Mouse (Mus musculus): ENCODE measurements around the gene Ddx11. TPM values are rescaled to one million over a fixed set of nuclear protein-coding genes. Genes with fewer than 3 reads are reported as not detected.

The Ddx11 gene
- total RNA-seq (2014; fragmentation: Nextera tagmentation) (20.2 and 22.9 TPM in 2 replicates), total RNA-seq (2017) (18.9 and 28.1 TPM in 2 replicates), polyA plus RNA-seq (2012) (8.9 and 10.1 TPM in 2 replicates)

- Histone ChIP-seq H3K4me3 (ENCODE audit: low read depth, low read length) (peak within 1 kb of the TSS; percentile 85), H3K4me1 (ENCODE audit: insufficient read depth, low read depth, low read length) (peaks cover 46% of the 10 kb centered on the region), H3K9me3 (replicated peaks) (no peaks in the 10 kb centered on the region), H3K27me3 (ENCODE audit: insufficient read depth, low read length) (no peaks in the 10 kb centered on the region), H3K36me3 (replicated peaks) (peaks cover 60% of the 10 kb centered on the region)
- DNase-seq (ENCODE audit: low spot score) (peak; percentile 85), ATAC-seq (ENCODE audit: extremely low read depth, insufficient number of reproducible peaks, low FRiP score, poor library complexity, severe bottlenecking) (peak; percentile 77)
- TF ChIP-seq GATA1 (IDR thresholded peaks at IDR 0.05; ENCODE audit: borderline replicate concordance, low read length), result no peak
- no peak for TF ChIP-seq TAL1 (conservative IDR thresholded peaks at IDR 0.05; ENCODE audit: low read depth, low read length)
- no peak for TF ChIP-seq CTCF (IDR thresholded peaks at IDR 0.05; ENCODE audit: low read depth, low read length)
- no peak for TF ChIP-seq GATA2 (IDR thresholded peaks at IDR 0.05; ENCODE audit: borderline replicate concordance, low read depth, low read length)
- no peak for TF ChIP-seq POLR2AphosphoS5 (IDR thresholded peaks at IDR 0.05; ENCODE audit: insufficient replicate concordance, low read depth, low read length)
Measured at GRCm38 (mm10) chr17:66123066-66123815, at the start of gene Ddx11. Gene Ddx11 (plus strand): TSS chr17:66123520.

DNA sequence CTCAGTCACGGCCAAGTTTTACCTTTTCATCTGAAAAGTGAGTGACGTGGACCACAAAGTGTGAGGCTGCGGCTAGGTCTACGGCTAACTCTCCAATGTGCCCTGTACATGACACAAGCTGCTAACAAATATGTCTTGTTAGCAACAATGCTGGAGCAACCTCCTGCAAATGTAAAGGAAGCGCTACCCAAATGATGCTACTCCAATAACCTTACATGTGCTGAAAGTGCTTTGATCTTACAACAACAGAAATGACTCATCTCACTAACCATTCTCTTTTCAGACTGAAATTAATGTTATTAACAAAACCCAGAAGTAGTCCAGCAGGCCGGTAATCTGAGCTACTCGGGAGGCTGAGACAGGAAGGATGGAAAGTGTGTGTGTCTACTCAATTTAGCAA lies 49.3 kb upstream of the Ddx11 start:
- no peak for TF ChIP-seq CTCF (IDR thresholded peaks at IDR 0.05; ENCODE audit: low read depth, low read length)
- TF ChIP-seq GATA1 (IDR thresholded peaks at IDR 0.05; ENCODE audit: borderline replicate concordance, low read length), result no peak
- no peak for TF ChIP-seq TAL1 (conservative IDR thresholded peaks at IDR 0.05; ENCODE audit: low read depth, low read length)
- no peak for TF ChIP-seq GATA2 (IDR thresholded peaks at IDR 0.05; ENCODE audit: borderline replicate concordance, low read depth, low read length)
- no peak for TF ChIP-seq POLR2AphosphoS5 (IDR thresholded peaks at IDR 0.05; ENCODE audit: insufficient replicate concordance, low read depth, low read length)
- DNase-seq (ENCODE audit: low spot score), result no peak
- H3K36me3 ChIP-seq (replicated peaks), result peaks cover 16% of the 10 kb centered on the region
- H3K9me3 ChIP-seq (replicated peaks), result no peaks in the 10 kb centered on the region
- H3K27me3 ChIP-seq (ENCODE audit: insufficient read depth, low read length), result no peaks in the 10 kb centered on the region
- no peak for ATAC-seq (ENCODE audit: extremely low read depth, insufficient number of reproducible peaks, low FRiP score, poor library complexity, severe bottlenecking)
- H3K4me3 ChIP-seq (ENCODE audit: low read depth, low read length), result no peak overlapping the region
- H3K4me1 ChIP-seq (ENCODE audit: insufficient read depth, low read depth, low read length), result peaks cover 33% of the 10 kb centered on the region

- peaks cover 36% of the 10 kb centered on the region for H3K4me1 ChIP-seq (ENCODE audit: insufficient read depth, low read depth, low read length)
- H3K4me3 ChIP-seq (ENCODE audit: low read depth, low read length), result peak overlapping the region; percentile 98
- no peaks in the 10 kb centered on the region for H3K27me3 ChIP-seq (ENCODE audit: insufficient read depth, low read length)
- DNase-seq (ENCODE audit: low spot score) (no peak), ATAC-seq (ENCODE audit: extremely low read depth, insufficient number of reproducible peaks, low FRiP score, poor library complexity, severe bottlenecking) (no peak)
- H3K9me3 ChIP-seq (replicated peaks), result no peaks in the 10 kb centered on the region
- TF ChIP-seq POLR2AphosphoS5 (IDR thresholded peaks at IDR 0.05; ENCODE audit: insufficient replicate concordance, low read depth, low read length) (no peak), GATA2 (IDR thresholded peaks at IDR 0.05; ENCODE audit: borderline replicate concordance, low read depth, low read length) (no peak), GATA1 (IDR thresholded peaks at IDR 0.05; ENCODE audit: borderline replicate concordance, low read length) (no peak), CTCF (IDR thresholded peaks at IDR 0.05; ENCODE audit: low read depth, low read length) (no peak), TAL1 (conservative IDR thresholded peaks at IDR 0.05; ENCODE audit: low read depth, low read length) (no peak)
- H3K36me3 ChIP-seq (replicated peaks), result peaks cover 33% of the 10 kb centered on the region
Measured at GRCm38 (mm10) chr17:66075827-66076173, 47.5 kb upstream of the Ddx11 start.

- TF ChIP-seq CTCF (IDR thresholded peaks at IDR 0.05; ENCODE audit: low read depth, low read length), result no peak
- no peak for TF ChIP-seq GATA1 (IDR thresholded peaks at IDR 0.05; ENCODE audit: borderline replicate concordance, low read length)
- TF ChIP-seq TAL1 (conservative IDR thresholded peaks at IDR 0.05; ENCODE audit: low read depth, low read length), result no peak
- TF ChIP-seq POLR2AphosphoS5 (IDR thresholded peaks at IDR 0.05; ENCODE audit: insufficient replicate concordance, low read depth, low read length), result no peak
- TF ChIP-seq GATA2 (IDR thresholded peaks at IDR 0.05; ENCODE audit: borderline replicate concordance, low read depth, low read length), result no peak
- peak overlapping the region; percentile 98 for H3K4me3 ChIP-seq (ENCODE audit: low read depth, low read length)
- peaks cover 38% of the 10 kb centered on the region for H3K4me1 ChIP-seq (ENCODE audit: insufficient read depth, low read depth, low read length)
- DNase-seq (ENCODE audit: low spot score), result no peak
- H3K27me3 ChIP-seq (ENCODE audit: insufficient read depth, low read length), result no peaks in the 10 kb centered on the region
- H3K9me3 ChIP-seq (replicated peaks), result no peaks in the 10 kb centered on the region
- H3K36me3 ChIP-seq (replicated peaks), result peaks cover 39% of the 10 kb centered on the region
- peak; percentile 6; the same call in 1 of the 2 replicates for ATAC-seq (ENCODE audit: extremely low read depth, insufficient number of reproducible peaks, low FRiP score, poor library complexity, severe bottlenecking)
Measured at GRCm38 (mm10) chr17:66076174-66076927, 47.0 kb upstream of the Ddx11 start.

DNA sequence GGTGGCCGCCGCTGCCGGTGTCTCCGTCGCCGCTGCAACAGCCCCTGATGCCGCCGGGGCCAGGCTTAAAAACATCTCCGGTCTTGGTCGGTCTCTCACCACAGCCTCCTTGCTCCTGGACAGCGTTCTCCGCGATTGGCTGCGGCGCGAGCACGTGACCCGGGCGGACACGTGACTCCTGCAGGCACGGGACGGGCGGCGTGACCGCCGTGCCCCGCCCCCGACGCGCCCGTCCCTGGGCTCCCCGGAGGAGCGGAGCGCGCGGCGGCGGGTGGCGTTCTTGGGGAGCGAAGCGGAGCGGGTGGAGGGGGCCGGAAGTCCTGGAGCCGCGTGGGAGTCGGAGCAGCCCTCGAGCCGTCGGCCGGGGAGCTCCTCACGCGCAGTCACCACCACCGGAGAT lies 46.4 kb upstream of the Ddx11 start, which contains the start of gene Ankrd12:
Ankrd12 (minus strand) TSS at position 156 of the 400 bp plus-strand sequence.
- TF ChIP-seq POLR2AphosphoS5 (IDR thresholded peaks at IDR 0.05; ENCODE audit: insufficient replicate concordance, low read depth, low read length), result no peak
- TF ChIP-seq TAL1 (conservative IDR thresholded peaks at IDR 0.05; ENCODE audit: low read depth, low read length), result no peak
- TF ChIP-seq GATA2 (IDR thresholded peaks at IDR 0.05; ENCODE audit: borderline replicate concordance, low read depth, low read length), result no peak
- no peak for TF ChIP-seq GATA1 (IDR thresholded peaks at IDR 0.05; ENCODE audit: borderline replicate concordance, low read length)
- TF ChIP-seq CTCF (IDR thresholded peaks at IDR 0.05; ENCODE audit: low read depth, low read length), result no peak
- H3K4me3 ChIP-seq (ENCODE audit: low read depth, low read length), result peak within 1 kb of the TSS; percentile 98
- peaks cover 43% of the 10 kb centered on the region for H3K36me3 ChIP-seq (replicated peaks)
- H3K4me1 ChIP-seq (ENCODE audit: insufficient read depth, low read depth, low read length), result peaks cover 36% of the 10 kb centered on the region
- H3K27me3 ChIP-seq (ENCODE audit: insufficient read depth, low read length), result no peaks in the 10 kb centered on the region
- no peaks in the 10 kb centered on the region for H3K9me3 ChIP-seq (replicated peaks)
- ATAC-seq (ENCODE audit: extremely low read depth, insufficient number of reproducible peaks, low FRiP score, poor library complexity, severe bottlenecking), result peak; percentile 77
- DNase-seq (ENCODE audit: low spot score), result peak; percentile 96

DNA sequence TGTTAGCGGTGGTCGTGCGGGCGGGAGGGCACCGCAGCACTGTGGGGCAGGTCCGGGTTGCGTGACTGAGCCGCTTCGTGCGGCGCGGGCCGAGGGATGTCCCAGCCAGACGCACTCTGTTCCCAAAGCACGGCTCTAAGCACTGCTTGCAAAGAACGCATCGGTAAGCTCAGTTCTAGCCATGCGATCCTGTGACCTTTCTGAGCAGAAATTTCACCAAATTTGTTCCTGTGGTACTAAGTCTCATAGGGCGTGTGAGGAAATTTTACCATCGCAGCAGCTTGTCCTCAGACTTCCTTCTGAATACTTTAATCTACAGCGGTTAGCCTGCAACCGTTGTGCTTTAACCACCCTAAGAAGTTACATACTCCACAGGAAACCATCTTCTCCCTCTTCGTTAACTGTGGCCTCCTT lies 45.9 kb upstream of the Ddx11 start:
- Histone ChIP-seq H3K4me1 (ENCODE audit: insufficient read depth, low read depth, low read length) (peaks cover 36% of the 10 kb centered on the region), H3K27me3 (ENCODE audit: insufficient read depth, low read length) (no peaks in the 10 kb centered on the region), H3K4me3 (ENCODE audit: low read depth, low read length) (peak overlapping the region; percentile 98), H3K36me3 (replicated peaks) (peaks cover 44% of the 10 kb centered on the region), H3K9me3 (replicated peaks) (no peaks in the 10 kb centered on the region)
- DNase-seq (ENCODE audit: low spot score) (peak; percentile 22), ATAC-seq (ENCODE audit: extremely low read depth, insufficient number of reproducible peaks, low FRiP score, poor library complexity, severe bottlenecking) (no peak)
- 0 out of 2 replicates have a peak, but pooled peaks have one; percentile 47 for TF ChIP-seq POLR2AphosphoS5 (IDR thresholded peaks at IDR 0.05; ENCODE audit: insufficient replicate concordance, low read depth, low read length)
- no peak for TF ChIP-seq CTCF (IDR thresholded peaks at IDR 0.05; ENCODE audit: low read depth, low read length)
- TF ChIP-seq GATA2 (IDR thresholded peaks at IDR 0.05; ENCODE audit: borderline replicate concordance, low read depth, low read length), result no peak
